23 mouse cellular contexts compared by ENCODE assay signal in the genomic region with DNA sequence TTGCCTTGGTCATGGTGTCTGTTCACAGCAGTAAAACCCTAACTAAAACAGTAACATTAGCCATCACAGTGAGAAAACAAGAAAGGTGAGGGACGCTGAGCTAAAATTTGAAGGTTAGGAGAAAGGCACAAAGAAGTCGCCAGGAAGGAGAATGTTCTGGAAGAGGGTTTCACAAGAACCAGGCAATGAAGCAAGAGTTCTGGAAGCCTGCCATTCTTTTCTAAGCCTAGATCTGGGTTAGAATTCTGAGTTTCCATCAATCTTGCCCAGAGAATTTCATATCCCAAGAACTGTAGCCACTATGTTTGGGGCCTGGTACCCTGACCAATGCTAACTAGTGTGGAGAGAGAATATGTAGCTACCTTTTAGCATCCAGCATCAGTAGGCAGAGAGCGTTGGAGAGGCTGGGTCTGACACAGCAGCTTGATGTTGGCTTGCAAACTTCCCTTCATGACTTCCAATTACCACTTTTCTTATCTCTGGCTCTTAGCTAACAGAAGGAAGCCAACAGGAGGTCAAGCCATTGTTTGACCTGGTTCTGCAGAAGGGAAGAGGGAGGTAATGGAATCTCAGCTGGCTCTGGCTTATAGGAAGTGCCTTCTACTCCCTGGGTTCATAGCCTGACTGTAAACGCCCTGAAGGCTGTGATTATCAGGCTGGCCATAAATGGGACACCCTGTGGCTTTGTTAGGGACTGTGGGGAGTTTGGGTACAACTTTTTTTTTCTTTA.
DNase-seq lines count a peak whose midpoint lies in the region; ATAC-seq and TF ChIP-seq lines count a peak whose summit lies in the region.
"Had no signal": no experiment of that assay in that cellular context is flagged by ENCODE, and none has a peak within 500 bp of the region (broad histone marks: within the 10 kb centered on the region; RNA-seq: fewer than 3 reads in every experiment).

No protein-coding gene starts in this region.

- no peaks in the 10 kb centered on the region for H3K27me3 ChIP-seq in heart, embryonic 14.5 days (ENCODE audit: control insufficient read depth, insufficient read depth, low read length)
- H3K27me3 ChIP-seq in lung, postnatal 0 days (replicated peaks; ENCODE audit: insufficient read depth, low read length), result no peaks in the 10 kb centered on the region
- H3K27me3 ChIP-seq: lung, embryonic 15.5 days had no signal

- H3K4me1 ChIP-seq in heart, embryonic 14.5 days (ENCODE audit: control insufficient read depth in 2 of 2, insufficient read depth in 2 of 2, low read length in 2 of 2), result peaks cover 10 to 21% of the 10 kb centered on the region in 2 experiments
- no peaks in the 10 kb centered on the region for H3K4me1 ChIP-seq in lung, postnatal 0 days (ENCODE audit: insufficient read depth, low read depth, low read length)
- H3K4me1 ChIP-seq in lung, adult 2 months (ENCODE audit: control insufficient read depth, insufficient read depth, low read length), result peaks cover 4% of the 10 kb centered on the region; the same call in 1 of the 2 replicates

- WGBS in heart, embryonic 14.5 days, result 59% methylated on average over 4 of the region's 4 CpGs
- 64% methylated on average over 4 of the region's 4 CpGs for WGBS in lung, postnatal 0 days
- WGBS in lung, adult 2 months, result 56% methylated on average over 4 of the region's 4 CpGs

- no peak overlapping the region for H3K4me3 ChIP-seq in heart, embryonic 14.5 days (ENCODE audit: control insufficient read depth in 1 of 2, insufficient read depth in 1 of 2, low read depth in 1 of 2, low read length in 2 of 2)
- H3K4me3 ChIP-seq in lung, postnatal 0 days (ENCODE audit: low read depth, low read length), result no peak overlapping the region
- H3K4me3 ChIP-seq in lung, adult 2 months (replicated peaks; ENCODE audit: extremely low read depth, low read depth, low read length), result no peak overlapping the region
- H3K4me3 ChIP-seq: embryonic facial prominence, embryonic 10.5 days; left cerebral cortex, adult 2 months; lung, embryonic 15.5 days had no signal

- no peak overlapping the region for H3K27ac ChIP-seq in heart, embryonic 14.5 days (replicated peaks in 1 of 2; ENCODE audit: control insufficient read depth in 1 of 2, insufficient read depth in 1 of 2, low read depth in 2 of 2, low read length in 2 of 2)
- H3K27ac ChIP-seq in lung, postnatal 0 days (ENCODE audit: low read length), result no peak overlapping the region
- H3K27ac ChIP-seq: embryonic facial prominence, embryonic 10.5 days; left cerebral cortex, adult 2 months; lung, embryonic 15.5 days had no signal

- no peak for TF ChIP-seq EP300 in lung, postnatal 0 days (IDR thresholded peaks at IDR 0.05)

- peak; percentile 59; the same call in 1 of the 2 replicates for ATAC-seq in heart, embryonic 14.5 days (ENCODE audit: insufficient number of reproducible peaks, insufficient read depth, low FRiP score, low read depth)
- ATAC-seq in lung, postnatal 0 days, result no peak
- ATAC-seq in megakaryocyte progenitor cell, adult 5-6 weeks (replicated peaks; ENCODE audit: poor library complexity), result no peak
- ATAC-seq: activated CD4-positive, CD25-positive, alpha-beta regulatory T cell, adult 4 months; midbrain, embryonic 16.5 days had no signal

- no peak for TF ChIP-seq CTCF in lung, postnatal 0 days (IDR thresholded peaks at IDR 0.05)
- TF ChIP-seq CTCF in lung, adult 2 months (IDR thresholded peaks at IDR 0.05; ENCODE audit: insufficient read depth, low read length), result no peak

- no peak overlapping the region for H3K4me2 ChIP-seq in heart, embryonic 14.5 days (ENCODE audit: low read length)
- no peak overlapping the region for H3K4me2 ChIP-seq in lung, postnatal 0 days (replicated peaks; ENCODE audit: low read depth, low read length)
- H3K4me2 ChIP-seq: liver, embryonic 11.5 days; lung, embryonic 15.5 days had no signal

- peak; percentile 30 for DNase-seq in gastrocnemius, adult 18-20 months (ENCODE audit: low spot score)
- no peak for DNase-seq in gastrocnemius, postnatal 10 days
- DNase-seq in heart, postnatal 10 days, result no peak
- DNase-seq in lung, postnatal 0 days (ENCODE audit: low spot score), result peak; percentile 31
- DNase-seq in lung, adult 2 months, result no peak
- DNase-seq in embryo, embryonic 11 days, result no peak
- DNase-seq: cerebellum, adult 18-20 months; kidney, adult 18-20 months; kidney, postnatal 4 days; layer of hippocampus, adult 9-11 months; left cerebral cortex, postnatal 4 days; right cerebral cortex, postnatal 14 days; spleen, adult 18-20 months; thymus, postnatal 36 days had no signal

- H3K9ac ChIP-seq in heart, embryonic 14.5 days (ENCODE audit: low read length), result no peak overlapping the region
- no peak overlapping the region for H3K9ac ChIP-seq in lung, postnatal 0 days (replicated peaks; ENCODE audit: low read depth)
- H3K9ac ChIP-seq: lung, embryonic 15.5 days had no signal

- TF ChIP-seq POLR2A in lung, adult 2 months (IDR thresholded peaks at IDR 0.05; ENCODE audit: borderline replicate concordance, extremely low read depth, low read depth, low read length), result no peak

- H3K9me3 ChIP-seq in heart, embryonic 14.5 days (ENCODE audit: control insufficient read depth, low read length), result no peaks in the 10 kb centered on the region
- H3K9me3 ChIP-seq in lung, postnatal 0 days (ENCODE audit: low read length), result no peaks in the 10 kb centered on the region
- H3K9me3 ChIP-seq: embryonic facial prominence, embryonic 10.5 days; G1E; lung, embryonic 15.5 days had no signal

- intact Hi-C loops in heart, postnatal 10 days (cut with DNase I), result no loop called here

- H3K36me3 ChIP-seq in heart, embryonic 14.5 days (ENCODE audit: control insufficient read depth, insufficient read depth, low read length), result no peaks in the 10 kb centered on the region
- no peaks in the 10 kb centered on the region for H3K36me3 ChIP-seq in lung, postnatal 0 days (ENCODE audit: insufficient read depth, low read length)
- H3K36me3 ChIP-seq: embryonic facial prominence, embryonic 10.5 days; G1E; lung, embryonic 15.5 days had no signal

Comparison
In these comparisons a context has a peak if more than half of its experiments do, and no peak if none do; other contexts are left out.
1. DNase-seq: peak in gastrocnemius, adult 18-20 months (single experiment) and lung, postnatal 0 days (single experiment); none in gastrocnemius, postnatal 10 days (single experiment), heart, postnatal 10 days (0 of 2), lung, adult 2 months (single experiment) and embryo, embryonic 11 days (single experiment).